Mouse (Mus musculus) right cerebral cortex, postnatal 25 days (tissue): ENCODE results near the gene Klhl3.

Experiments
- DNase-seq: peaks from one replicate; pipeline ENCODE4 v3.0.0; 2022

The Klhl3 gene

DNA sequence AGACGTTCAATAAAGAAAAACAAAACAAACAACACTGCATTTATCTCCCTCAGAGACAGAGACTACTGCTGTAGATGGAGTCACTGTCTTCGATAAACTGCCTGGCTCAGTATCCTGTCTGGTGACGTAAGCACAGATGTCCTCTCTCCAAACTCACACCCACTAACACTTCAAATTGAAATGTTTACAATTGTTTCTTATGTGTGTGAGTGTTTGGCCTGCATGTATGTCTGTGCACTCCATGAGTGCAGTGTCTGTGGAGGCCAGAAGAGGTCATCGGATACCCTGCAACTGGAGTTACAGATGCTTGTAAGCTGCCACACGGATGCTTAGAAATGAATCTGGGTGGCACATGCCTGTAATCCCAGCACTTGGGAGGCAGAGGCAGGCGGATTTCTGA is 96.1 kb downstream of the Klhl3 start:
- no peak for DNase-seq

DNA sequence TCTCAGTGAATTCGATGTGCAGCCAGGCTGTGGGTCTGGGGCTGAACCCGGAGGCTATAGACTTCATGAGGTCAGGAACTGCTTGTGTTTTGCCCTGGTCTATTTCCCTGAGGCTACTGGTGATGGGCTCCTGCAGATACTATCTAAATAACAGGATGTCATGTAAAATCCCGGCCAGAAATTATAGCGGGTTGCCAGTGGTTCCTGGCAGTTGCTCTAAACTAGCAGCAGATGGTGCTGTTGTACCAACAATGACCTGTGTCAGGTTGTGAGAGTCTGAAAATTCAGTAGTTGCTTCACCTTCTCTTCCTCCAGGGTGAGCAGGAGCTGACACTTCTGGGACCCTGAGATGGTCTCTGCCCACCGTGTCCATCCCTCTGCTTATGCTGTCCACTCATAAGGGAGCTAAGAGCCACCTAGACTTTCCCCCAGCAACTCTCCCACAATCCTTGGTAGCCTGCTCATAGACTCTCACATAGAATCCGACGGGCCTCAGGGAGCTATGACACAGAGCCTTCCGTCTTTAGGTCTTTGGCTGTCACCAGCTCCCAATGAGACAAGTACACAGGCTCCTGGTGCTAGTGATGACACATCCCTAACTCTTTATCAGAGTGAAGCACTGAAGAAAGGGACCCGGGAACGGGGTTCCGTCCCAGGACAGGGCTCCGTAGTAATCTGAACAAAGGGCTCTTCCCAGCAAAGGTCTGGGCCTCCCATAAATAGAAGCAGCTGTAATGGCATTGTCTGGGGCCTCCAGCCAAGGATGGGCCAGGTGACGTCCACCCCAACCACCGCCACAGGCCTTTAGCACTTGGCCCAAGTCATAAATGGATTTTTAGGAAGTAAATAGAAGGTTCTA is 101.1 kb downstream of the Klhl3 start:
- peak; percentile 43 for DNase-seq

DNA sequence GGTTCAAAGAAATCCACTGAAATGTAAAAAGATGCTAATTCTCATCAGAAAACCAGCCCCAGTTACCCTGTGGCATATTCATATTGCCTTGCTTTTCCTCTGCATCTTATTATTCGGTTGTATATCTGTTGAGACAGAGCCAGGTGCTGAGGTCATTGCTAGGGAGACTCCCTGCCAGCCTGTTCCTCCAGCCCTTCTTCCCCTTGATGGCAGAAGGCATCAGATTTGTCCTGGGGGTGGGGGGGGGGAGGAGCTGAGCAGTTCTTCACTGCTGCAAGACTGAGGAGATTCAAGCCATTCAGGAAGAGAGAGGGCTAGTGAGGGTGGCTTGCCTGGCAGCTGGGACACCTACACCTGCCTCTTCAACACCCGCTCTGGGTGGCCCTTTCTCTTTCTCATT is 101.9 kb downstream of the Klhl3 start:
- no peak for DNase-seq

DNA sequence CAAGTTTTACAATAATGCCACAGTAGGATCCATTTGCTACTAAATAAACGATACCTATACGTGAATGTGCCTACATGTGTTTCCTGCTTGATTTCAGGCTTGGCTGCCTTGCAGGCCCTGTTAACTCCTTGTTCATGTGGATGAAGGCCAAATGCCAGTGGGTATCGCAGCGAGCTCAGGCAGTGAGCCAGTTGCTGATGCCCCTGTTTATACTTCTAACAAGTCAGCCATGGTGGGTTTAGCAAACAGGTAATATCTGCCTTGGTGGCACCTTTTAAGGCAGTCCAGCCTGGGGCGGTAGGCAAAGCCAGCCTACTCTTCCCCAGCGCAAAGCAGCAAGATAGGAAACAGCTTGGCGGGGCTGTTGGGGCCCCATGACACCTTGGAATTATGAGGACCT is 103.0 kb downstream of the Klhl3 start:
- no peak for DNase-seq

DNA sequence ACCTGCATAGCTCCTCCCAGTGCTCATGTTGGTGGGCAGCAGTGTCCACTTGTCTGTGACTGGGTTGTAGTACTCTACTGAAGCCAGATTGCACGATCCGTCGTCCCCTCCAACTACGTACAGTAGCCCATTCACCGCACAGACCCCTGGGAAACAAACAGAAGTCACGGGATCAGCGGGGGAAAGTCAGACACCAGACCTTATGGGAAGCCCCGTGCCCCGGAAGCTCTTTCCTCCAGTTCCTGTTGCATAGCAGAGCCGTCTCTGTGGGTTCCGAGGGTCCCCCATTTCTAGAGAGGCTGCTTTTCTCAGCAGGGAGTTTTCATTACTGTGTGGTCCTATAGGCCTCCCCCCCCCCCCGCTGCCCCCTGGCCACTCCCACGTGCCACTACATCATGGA is 104.1 kb downstream of the Klhl3 start:
- no peak for DNase-seq

DNA sequence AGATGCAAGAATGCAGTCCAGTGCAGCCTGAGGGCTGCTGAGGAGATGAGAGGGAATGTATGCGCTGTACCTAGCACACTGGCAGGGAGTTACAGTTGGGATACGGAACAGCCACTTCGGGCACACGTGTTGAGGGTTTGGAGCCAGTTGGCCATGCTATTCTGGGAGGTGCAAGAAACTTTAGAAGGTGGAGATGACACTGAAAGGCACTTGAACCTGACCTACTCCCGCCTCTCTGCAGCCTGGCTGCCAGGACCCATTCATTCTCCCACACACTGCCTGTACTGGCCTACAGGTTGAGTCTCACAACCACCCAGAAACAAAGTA is 105.4 kb downstream of the Klhl3 start:
- no peak for DNase-seq

DNA sequence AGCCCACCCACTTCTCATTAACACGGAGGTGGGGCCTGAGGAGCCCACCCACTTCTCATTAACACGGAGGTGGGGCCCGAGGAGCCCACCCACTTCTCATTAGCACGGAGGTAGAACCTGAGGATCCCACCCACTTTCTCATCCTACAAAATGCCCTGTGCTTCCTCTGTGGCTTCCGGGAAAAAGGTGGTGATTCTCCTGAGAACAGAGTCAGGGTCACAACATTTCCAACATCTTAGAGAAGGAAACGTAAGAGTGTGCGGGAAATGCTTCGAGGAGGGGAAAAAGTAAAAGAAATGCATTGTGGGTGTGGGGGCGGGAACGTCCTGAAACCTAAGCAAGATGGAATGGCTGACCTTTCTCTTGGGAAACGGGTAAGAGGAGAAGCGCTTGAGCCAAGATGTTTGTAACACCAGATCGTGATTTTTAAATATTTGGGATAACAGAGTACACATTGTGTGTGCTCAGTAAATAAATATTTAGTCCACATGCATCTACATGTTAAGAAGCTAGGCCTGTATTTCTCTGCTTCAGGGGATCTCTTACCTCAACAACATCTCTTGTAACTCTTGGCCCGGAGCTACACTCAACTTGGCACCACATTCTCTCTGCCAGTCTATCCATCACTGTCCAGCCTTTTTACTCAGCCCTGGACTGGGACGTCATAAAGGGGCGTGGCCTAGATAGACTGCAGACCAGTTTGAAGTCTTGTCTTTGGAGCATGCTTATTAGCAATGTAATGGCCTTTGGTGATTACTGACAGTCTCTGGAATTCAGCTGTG is 105.9 kb downstream of the Klhl3 start:
- no peak for DNase-seq

DNA sequence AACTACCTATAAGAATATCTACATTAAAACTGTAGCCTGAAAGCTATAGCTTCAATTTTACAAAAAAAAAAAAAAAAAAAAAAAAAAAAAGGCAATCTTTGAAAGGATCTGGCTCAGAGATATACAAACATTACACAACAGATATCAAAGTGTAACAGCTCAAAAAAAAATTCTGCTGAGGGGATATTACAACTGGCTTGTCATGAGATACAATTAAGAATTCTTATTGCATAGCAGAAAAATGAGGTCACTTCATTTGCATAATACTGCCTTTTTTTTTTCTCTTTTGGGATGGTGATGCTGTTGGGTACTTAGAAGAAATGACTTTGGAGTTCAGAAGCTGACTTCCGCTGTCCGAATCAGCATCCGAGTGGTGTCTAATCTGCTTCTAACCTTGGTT is 111.6 kb downstream of the Klhl3 start:
- DNase-seq: no peak

DNA sequence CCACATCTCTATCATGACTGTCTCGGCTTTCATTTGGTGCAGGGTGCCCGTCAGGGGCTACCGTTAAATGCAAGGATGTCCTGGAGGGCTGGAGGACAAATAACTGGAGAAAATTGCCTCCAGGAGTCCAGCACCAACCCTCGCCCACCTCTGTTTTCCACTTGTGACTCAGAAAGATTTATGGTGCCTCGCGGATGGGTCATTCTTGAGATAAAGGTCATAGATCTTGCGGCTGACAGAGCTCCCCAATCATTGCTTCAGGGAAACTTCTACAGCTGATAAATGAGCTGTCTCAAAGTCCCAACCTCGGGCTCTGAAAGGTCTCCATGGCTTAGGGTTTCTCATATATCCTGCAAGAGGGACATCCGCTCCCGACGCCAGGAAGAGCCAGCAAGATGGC is 116.9 kb downstream of the Klhl3 start:
- no peak for DNase-seq

DNA sequence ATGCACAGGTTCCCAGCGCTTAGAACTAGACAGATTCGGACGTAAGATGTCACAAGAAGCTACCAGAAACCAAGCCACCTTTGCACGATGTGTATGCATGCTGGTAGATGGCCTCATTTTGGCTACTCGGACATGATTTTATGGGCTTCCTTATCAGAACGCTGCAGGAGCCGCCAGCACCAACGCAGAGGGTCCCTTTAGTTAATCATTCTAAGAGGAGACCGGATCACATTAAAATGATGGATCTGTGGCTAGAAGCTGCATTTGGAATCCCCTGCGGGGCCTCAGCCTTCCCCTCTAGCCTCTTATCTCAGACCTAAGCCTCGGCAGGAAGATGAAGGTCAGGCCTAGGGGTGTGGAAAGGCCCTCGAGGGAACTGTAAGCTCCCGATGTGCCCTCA is 117.5 kb downstream of the Klhl3 start:
- DNase-seq: no peak

DNA sequence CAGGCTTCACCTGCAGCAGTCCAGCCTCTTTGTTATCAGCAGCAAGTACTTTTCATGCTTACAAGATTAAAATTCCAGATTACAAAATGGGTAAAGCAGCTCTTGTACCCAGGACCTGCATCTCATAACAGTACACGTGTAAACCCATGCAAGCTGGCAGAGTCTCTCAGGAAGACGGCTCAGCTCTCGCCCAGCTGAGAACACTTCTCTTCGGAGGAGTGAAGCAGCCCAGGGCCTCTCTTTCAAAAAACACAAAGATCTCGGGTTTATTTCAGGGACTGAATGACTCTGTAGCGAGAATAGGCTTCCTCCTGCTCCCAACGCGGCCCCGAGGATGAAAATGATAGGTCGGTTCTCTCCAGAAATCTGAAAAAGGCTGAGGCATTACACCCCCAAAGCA is 128.8 kb downstream of the Klhl3 start:
- DNase-seq: no peak

DNA sequence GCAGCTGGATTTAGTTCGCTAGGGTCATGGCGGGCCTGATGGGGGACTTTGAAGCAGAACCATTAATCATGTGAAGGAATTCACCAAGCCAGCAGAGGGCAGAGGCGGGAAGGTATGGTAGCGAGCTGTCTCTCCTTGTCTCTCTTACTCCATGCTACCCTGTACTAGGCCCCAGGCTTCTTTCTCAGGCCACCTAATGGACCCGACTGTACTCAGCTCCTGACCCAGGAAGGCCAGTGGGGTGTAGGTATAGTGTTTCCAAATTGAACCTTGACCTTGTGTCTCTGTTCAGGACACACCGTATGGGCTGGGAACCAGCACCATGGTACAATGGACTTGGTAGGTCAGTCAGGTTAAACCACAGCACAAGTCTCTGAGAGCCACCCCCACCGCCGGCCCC is 129.2 kb downstream of the Klhl3 start:
- no peak for DNase-seq

DNA sequence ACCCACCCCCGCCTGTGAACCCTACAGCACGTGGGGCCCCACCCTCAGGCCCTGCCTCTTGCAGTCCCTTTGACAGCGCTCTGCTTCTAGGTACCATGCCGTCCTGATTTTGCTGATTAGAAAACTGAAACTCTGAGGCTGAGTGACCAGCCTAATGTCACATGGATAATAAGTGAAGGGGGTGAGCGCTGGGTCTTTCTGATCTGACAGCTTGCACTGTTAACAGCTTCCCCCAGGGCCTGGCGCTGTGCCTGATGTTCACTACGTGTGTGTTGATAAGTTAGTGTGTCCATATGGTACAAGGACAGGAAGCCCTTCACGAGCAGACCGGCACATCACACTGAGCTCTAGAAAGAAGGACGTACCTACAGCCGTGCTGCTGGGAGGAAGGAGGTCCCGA is 130.1 kb downstream of the Klhl3 start:
- no peak for DNase-seq

DNA sequence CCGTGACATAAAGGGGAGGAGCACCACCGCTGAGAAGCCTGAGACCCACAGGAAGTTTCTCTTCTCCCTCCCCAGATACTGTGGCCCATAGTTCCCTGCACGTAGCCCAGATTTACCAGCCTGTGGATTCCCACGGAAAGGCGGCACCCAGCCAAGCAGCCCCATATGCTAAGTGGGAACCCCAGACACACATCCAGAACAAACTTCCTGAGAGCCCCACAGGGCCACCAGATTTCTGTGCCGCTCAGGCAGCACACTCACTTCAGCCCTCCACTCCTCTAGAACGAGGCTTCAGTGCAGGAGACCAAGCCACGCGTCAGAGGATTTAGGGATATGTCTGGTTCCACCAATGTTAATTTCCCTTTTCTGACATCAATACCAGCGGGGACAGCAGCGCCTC is 130.5 kb downstream of the Klhl3 start:
- DNase-seq: peak; percentile 40

DNA sequence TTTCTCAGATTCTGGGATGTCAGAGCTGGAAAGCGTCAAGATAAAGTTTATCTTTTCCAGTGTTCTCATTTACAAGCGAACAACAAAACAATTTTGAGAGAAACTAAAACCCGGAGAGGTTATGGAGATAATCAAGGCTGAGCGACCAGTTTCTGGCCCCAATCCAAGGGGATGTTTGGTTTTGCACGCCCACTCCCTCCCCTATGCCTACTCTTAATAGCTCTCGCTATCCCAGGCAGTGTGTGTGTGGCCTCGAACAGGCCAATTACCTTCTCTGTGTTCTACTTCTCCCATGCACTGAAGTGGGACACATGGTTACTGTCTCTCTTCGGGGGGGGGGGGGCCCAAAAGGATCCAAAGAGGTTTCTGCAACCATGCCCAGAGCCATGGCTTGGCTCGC is 132.7 kb downstream of the Klhl3 start:
- no peak for DNase-seq

DNA sequence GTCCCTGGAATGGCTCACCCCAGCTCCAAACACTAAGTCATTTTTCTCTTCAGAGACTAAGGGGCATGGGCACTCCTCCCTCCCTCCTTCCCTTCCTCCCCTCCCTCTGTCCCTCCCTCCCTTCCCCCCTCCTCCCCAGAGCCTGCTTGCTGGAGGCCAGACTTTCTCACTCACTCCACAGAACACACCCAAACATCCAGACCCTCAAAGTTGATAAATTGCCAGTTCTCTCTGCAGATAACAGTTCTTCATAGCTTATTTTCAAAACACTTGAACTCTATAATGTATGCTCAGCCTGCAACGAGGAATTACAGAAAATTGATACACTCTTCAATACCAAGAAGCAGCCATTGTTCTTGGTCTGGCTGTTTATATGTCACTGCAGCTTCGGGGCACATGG is 133.3 kb downstream of the Klhl3 start:
- no peak for DNase-seq

DNA sequence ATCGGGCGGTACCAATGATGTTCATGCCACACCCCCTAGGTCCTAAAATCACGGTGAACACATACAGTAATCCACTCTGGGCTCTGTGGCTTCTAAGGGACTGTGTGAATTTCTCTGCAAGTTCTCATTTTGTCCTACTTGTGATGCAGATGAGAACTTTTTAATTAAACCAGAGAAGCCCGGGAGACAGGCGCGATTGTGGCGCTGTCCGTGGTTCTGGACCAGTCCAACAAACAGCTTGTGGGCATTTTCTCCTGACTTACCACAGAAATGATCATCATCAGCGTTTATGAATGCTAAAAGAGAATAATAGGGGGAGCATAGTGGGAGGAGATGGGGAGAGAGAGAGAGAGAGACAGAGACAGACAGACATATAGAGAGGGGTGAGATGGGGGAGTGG is 134.5 kb downstream of the Klhl3 start:
- no peak for DNase-seq

DNA sequence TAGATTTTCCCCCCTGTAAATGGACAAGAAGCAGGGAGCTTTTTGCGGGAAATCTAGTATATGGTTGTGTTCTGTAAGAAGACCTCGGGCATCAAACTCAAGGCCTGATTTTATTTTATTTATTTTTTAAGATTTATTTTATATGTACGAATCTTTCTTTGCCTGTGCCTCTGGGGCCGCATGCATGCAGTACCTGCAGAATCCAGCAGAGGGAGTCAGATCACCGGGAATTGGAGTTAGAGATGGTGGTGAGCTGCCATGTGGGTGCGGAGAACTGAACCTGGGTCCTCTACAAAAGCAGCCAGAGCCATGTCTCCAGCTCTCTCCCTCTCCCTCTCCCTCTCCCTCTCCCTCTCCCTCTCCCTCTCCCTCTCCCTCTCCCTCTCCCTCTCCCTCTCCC is 135.7 kb downstream of the Klhl3 start:
- DNase-seq: no peak

DNA sequence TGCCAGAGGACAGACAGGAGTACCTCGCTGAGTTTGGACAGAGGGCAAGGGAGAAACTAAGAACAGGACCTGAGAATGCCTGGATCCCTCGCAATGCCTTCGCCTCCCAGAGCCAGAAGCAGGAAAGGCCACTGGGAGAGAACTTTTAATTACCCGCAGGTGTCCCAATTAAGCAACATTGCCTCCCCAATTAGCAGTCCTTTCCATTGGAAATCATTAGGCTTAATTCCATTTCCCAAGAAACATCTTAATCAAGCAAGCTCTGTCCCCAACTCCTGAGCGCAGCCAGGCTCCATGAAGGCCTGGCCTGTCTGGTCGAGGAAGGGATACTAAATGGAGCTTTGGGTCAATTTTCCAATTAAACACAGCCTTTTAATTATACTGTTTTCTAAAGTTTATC is 147.7 kb downstream of the Klhl3 start:
- no peak for DNase-seq

DNA sequence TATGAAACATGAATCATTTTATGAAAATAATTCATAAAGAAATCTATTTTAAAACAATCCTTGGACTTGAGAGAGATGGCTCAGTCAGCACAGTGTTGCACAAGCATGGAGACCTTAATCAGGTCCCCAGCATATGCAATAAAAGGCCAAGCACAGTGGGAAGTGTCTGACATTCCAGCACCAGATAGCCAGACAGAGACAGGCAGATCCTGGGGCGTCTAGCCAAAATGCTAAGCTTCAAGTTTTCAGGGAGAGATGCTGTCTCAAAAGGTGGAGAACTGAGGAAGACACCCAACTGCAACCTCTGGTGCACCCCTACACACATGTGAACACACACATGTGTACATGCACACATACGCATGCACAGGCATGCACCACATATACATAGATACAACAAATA is 153.1 kb downstream of the Klhl3 start:
- no peak for DNase-seq

DNA sequence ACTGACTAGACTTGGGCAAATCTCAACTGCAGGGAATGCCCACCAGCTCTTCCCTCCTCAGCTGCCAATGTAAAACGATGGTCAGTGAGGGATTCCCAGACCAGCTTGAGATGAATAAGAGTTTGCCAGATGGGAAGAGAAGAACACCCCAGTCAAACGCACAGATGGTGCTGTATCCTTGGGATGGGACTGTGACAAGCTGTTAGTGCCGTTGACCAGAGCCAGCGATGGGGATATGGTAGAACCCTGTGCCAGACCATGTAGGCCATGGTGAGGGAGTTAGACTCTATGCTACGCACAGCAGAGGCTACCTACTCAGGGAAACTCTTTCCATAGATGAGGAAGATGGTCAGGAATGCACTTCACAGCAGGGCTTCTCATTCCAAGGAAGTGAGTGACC is 153.6 kb downstream of the Klhl3 start:
- DNase-seq: no peak
